Mouse (Mus musculus): ENCODE measurements around the gene Pip4k2a.
A peak's percentile ranks its signal among the peaks of the same experiment; 100 is the strongest.

Gene Pip4k2a

GRCm38 (mm10) chr2:18998054-18998478 lies at the start of gene Pip4k2a, which contains the start of gene 4930426L09Rik:
Pip4k2a (minus strand) TSS chr2:18998126.
4930426L09Rik (plus strand) TSS chr2:18998343.
- DNase-seq: peak; percentile 100

DNA sequence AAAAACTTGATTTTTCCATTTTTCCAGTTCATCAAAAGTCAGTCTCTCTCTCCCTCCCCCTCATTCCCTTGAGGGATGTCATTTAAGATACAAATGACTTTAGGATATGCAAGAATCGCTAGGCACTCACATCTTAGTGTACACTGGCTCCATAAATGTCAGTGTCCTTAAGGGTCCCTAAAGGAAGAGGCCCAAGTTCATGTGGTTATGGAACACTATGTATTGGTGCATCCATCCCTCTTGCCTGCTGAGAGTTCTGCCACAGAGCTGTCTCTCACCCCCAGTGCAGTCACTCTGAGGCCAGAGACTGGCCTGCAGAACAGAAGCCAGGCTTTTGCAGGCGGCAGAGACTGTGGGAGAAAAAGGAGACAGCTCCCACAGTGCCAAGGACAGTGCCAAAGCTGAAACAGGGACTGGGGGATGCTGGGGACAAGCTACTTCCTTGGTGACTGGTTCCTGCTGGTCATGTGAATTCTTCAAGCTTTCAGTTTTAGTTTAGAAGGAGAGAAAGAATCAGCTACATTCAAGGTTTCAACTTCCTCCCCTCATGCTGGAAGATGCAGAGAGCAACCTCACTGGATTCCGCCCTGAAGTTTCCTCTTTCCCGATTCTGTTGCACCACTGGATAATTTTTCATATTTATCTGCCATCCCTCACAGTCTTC lies 40.1 kb upstream of the Pip4k2a start:
- DNase-seq: peak; percentile 94

- peak; percentile 87 for DNase-seq
Measured at GRCm38 (mm10) chr2:19037430-19037829, 39.5 kb upstream of the Pip4k2a start.

- no peak for DNase-seq
Measured at GRCm38 (mm10) chr2:19024807-19025206, 26.9 kb upstream of the Pip4k2a start.

DNA sequence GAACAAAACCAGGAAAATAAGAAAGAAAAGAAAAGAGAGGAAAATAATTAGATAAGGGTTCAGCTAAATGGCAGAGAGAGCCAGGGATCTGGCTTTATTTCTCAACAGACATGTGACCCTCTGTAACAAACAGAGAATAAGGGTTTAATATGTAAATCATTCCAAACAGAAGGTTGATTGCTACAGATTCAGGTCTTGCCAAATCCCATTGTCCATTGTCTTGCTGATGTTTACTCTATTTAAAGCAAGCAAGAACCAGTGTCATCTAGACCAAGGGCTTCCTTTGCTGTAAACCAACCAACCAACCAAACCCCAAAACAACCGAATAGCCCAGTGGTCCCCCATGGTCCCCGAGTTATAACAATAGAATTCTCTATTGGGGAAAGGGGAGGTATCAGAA lies 20.1 kb upstream of the Pip4k2a start:
- peak; percentile 41 for DNase-seq

- no peak for DNase-seq
Measured at GRCm38 (mm10) chr2:19016839-19017238, 18.9 kb upstream of the Pip4k2a start.

- DNase-seq: peak; percentile 49
Measured at GRCm38 (mm10) chr2:19016348-19016747, 18.4 kb upstream of the Pip4k2a start.

- DNase-seq: no peak
Measured at GRCm38 (mm10) chr2:19011443-19011842, 13.5 kb upstream of the Pip4k2a start.

DNA sequence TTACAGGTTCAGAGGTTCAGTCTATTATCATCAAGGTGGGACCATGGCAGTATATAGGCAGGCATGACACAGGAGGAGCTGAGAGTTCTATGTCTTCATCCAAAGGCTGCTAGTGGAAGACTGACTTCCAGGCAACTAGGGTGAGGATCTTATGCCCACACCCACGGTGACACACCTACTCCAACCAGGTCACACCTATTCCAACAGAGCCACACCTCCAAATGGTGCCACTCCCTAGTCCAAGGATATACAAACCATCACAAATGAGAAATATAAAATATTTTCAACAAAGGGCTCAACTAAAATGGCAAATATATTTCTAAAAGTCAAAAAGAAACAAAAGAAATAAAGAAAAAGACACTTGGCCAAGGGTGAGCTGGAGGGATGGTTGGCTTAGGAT lies 12.6 kb upstream of the Pip4k2a start:
- DNase-seq: peak; percentile 55

DNA sequence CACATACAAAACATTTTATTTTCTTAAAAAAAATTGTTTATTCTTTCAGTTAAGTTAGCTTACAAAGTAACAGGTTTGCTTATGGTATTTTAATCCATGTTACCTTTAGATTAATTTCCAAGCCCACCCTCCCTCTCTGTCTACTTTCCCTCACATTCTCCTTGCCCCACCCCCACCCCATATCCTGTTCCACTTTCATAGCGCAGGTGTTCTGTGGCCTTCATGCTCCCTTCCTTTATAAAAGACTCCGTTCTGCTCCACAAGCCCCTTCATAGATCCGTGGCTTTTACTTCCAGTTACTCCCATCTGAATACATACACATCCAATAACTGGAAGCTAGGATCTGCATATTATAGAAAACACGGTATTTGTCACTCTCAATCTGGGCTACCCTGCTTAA lies 9.7 kb upstream of the Pip4k2a start:
- DNase-seq: peak; percentile 19

DNA sequence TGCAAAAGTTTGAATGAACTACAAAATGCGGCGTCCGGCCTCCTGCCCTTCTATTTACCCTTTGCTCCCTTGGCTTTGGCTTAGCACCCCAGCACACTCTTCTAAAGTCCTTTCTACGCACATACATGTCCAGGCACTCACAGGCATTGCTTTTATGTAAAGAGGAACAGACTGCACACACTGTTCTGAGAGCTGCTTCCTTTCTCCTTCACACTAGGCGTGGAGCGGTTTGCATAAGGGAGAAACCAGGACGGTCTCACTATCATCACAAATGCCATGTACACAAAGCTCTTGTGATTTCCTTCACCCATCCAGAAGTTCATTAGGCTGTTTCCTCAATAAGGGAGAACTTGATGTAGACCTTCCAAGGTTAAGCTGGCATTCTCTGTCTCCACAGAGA lies 8.2 kb upstream of the Pip4k2a start:
- peak; percentile 84 for DNase-seq

DNA sequence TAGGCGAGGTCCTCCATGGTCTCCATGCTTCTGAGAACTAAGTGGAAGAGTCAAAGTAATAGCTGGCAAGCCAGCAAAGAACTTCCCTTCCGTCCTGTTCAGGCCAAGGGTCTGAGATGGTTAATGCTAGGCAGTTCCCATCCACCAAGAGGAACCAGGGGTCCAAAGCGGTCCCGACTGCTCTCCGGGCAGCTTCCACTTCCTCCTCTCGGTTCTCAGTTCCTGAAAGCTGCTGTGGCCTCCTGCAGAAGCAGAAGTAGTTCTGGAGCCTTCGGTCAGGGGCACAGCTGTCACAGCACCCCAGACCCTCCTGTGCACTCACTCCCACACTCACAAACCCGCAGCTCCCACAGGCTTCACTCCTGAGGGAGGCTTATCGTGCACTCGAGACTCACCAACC lies 6.9 kb upstream of the Pip4k2a start:
- peak; percentile 97 for DNase-seq

GRCm38 (mm10) chr2:18999395-18999794 lies 1.5 kb upstream of the Pip4k2a start:
- DNase-seq: peak; percentile 83

DNA sequence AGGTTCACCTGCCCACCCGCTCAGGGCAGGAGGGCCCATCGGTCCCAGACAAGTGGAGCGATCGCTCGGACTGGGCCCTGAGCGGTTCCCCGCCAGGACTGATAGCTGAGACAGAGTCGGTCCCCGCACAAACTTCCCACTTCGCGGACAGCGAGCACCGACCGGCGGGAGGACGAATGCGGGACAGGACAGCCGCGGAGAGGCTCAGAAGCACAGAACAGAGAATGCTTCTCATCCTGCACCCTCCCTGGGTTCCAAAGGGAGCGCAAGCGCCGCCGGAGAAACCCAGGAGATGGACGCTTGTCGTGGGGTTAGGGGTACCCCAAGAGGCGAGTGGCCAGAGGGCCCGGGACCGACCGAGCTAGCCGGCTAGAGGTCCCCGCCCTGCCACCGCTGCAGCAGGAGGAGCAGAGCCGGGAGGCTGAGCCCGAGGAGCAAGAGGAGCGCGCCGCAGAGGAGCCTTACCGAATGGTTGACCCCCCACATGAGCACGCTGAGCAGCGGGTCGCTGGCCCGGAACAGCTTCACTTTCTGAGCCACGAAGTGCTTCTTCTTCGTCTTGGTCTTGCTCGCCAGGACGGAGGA lies 447 bp downstream of the Pip4k2a start:
- no peak for DNase-seq

- peak; percentile 91 for DNase-seq
Measured at GRCm38 (mm10) chr2:18996451-18997211, 1.3 kb downstream of the Pip4k2a start.

- DNase-seq: peak; percentile 54
Measured at GRCm38 (mm10) chr2:18992512-18993510, 5.1 kb downstream of the Pip4k2a start.

DNA sequence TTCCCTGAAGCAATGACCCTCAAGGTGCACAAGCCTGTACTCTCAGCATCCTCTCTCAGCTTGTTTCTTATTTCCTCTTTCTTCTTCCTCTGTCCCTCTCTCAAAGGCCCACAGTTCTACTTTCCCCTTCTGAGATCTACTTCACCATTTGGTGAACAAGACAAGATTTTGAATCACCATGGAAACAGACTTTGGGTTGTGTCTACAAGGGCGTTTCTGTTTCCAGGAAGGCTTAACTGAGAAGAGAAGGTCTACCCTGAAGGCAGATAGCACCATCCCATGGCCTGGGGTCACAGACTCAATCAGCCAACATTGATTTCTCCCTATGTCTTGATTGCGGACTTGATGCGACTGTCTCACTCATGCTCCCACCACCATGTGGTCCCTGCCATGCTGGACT lies 9.0 kb downstream of the Pip4k2a start:
- DNase-seq: peak; percentile 89

- DNase-seq: peak; percentile 24
Measured at GRCm38 (mm10) chr2:18985506-18985905, 12.4 kb downstream of the Pip4k2a start.

- DNase-seq: peak; percentile 96
Measured at GRCm38 (mm10) chr2:18984095-18984847, 13.7 kb downstream of the Pip4k2a start.

DNA sequence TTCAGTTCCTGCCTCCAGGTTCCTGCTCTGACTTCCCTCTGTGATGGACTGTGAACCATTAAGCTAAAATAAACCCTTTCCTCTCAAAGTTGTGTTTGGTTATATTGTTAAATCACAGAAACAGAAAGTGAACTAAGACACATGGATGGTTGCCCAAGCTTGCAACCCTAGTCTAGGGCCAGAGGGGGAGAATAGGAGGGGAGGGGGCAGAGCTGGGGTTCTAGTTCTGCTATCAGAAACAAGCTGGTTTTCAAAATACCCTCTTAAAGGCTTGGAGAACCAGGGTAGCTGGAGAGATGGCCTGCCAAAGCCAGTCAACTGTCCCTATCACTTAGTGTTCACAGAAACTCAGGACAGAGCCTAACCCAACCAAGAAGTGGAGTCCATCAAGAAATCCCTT lies 14.4 kb downstream of the Pip4k2a start:
- no peak for DNase-seq

GRCm38 (mm10) chr2:18982581-18982980 lies 15.3 kb downstream of the Pip4k2a start:
- DNase-seq: peak; percentile 65

- peak; percentile 23 for DNase-seq
Measured at GRCm38 (mm10) chr2:18979675-18980074, 18.3 kb downstream of the Pip4k2a start.

All from heart, adult 11 months (tissue).